Mouse (Mus musculus) heart, adult 18-20 months (tissue): ENCODE measurements around the gene Sox6. TPM values are rescaled to one million over a fixed set of nuclear protein-coding genes. Genes with fewer than 3 reads are reported as not detected.
A peak's percentile ranks its signal among the peaks of the same experiment; 100 is the strongest.

Source experiments
- DNase-seq, 2 experiments: peaks; one replicate each; pipeline ENCODE4 v3.0.0; 2021 to 2022; ENCODE audit warnings: mixed read lengths in 1 of 2
- total RNA-seq, 2 experiments: library from RNA; stranded (reverse); gene quantifications; 2 replicates each; pipeline ENCODE4 v1.2.3; 2021

Gene Sox6
- total RNA-seq, 2 experiments from 2014 or later, result 20.8 to 24.7 TPM

DNA sequence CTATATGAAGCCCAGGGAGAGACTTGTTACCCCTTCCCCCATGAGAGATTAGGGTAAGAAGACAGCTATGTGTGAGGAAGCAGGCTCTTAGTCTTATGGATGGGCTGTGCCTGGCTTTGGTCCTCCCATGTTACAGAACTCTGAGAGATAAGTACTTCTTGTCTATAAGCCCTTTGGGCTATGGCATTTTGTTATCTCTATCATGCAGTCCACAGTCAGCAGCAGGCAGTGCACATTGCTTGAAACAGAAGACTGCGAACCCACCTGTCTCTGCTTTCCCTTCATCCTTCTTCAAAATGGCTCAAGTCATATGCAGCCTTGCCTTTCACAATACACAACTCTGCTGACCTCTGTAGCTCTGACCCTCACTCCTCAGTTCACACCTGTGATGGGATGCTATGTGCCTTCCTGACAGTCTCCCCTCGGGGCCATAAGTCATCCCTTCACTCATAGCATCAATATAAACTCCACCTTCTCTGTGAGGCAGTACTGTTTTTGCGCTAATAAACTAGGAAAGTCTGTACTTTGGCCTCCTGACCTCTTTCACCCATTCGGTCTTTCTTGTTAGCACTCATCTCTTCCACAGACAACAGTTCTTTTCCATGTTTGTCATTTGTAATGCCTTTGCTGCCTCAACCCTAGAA is 143.4 kb downstream of the Sox6 start:
- DNase-seq, result no peak

DNA sequence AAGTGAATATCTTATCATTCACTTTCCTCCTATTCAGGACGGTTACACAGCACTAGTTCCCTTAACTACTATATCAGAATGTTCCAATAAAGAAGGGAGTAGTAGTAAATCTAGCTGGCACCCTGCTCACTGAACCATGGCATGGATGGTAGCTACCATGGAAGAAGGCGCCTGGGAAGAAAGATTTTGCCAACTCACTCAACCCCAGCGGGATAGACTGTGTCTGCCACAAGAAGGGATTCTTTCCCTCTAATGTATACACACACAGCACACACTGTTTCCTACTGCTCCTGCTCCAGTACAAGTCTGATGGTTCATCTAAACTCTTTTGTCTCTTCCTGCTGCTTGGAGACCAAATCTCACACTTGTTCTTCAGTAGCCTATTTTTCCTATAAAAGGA is 147.1 kb downstream of the Sox6 start:
- DNase-seq, result no peak

- DNase-seq, result peak; percentile 25 to 35
These were observed 148.7 kb downstream of the Sox6 start for GRCm38 (mm10) chr7:115889926-115890325.

GRCm38 (mm10) chr7:115888561-115888960 is 150.0 kb downstream of the Sox6 start:
- no peak for DNase-seq

DNA sequence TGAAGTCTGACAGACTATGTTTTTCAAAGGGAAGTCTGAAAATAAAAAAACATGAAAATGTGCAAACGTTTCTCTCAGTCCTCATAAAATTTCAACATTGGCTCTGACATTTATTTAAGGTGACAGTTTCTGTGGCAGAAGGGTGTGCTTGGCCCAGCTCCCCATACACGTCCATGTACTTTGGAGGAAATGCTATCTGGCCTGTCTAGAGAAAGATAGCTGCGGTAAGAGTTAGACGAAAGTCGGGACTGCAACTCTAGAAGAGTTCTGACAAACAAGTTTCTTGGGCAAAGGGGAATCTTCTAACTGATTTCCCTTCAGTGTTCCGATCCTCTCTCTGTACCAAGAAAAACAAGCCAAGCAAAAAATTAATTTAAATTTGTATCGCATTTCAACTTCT is 150.5 kb downstream of the Sox6 start:
- no peak for DNase-seq

DNA sequence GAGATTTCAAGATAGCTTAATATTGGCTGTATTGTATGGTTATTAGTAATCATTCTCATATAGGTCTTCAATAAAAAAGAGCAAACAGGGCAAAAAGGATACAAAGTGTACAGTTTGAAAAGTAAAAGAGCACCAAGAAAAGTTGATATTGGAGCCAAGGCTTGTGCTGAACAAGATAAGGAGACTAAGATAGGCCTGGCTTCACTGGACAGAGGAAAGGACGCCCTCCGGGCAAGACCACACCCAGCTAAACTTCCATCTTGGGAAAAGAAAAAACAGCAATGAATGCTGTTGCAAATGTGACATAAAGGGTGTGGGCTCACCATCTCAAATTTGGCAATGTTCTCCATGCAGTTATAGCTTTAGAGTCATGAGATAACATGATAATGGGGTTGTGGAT is 165.7 kb downstream of the Sox6 start:
- DNase-seq, result no peak

GRCm38 (mm10) chr7:115868504-115868903 is 170.1 kb downstream of the Sox6 start:
- no peak for DNase-seq

- no peak for DNase-seq
These were observed 170.9 kb downstream of the Sox6 start for GRCm38 (mm10) chr7:115867518-115868270.

DNA sequence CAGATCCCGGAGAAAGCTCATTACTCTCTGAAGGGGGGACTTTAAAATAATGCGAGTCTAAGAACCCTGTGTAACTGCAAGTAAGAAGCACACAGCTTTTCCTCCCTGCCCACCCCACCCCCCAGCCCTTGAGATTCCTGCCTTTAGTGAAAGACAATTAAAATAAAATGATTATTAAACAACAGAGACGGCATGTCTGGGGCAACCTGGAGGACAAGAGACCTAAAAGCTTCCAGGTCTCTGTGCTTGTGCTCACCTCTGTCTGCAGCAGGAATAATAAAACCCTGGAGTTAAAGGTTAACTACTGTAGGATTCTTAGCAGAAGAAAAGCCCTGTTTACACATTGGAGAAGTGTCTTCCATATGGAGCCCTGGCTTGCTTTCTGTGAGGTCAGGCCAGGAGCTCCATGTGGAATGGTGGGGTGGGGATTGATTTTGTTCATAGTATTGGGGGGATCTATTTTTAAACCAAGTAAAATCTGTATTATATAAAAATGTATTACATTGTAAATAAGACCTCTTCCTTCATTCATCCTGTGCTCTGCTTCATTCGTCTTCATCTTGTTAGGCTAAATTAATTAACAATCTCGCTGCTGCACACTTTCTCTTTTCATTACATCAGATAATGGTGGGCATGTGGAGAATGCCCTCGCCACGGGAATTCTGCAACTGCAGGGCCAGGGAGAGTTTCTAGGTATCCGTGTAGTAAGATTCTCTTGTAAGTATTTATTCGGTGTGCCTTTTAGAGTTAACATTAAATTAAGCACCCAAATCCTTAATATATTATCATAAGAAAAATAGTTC is 171.7 kb downstream of the Sox6 start:
- no peak for DNase-seq

- DNase-seq, result no peak
These were observed 172.5 kb downstream of the Sox6 start for GRCm38 (mm10) chr7:115865979-115866697.

DNA sequence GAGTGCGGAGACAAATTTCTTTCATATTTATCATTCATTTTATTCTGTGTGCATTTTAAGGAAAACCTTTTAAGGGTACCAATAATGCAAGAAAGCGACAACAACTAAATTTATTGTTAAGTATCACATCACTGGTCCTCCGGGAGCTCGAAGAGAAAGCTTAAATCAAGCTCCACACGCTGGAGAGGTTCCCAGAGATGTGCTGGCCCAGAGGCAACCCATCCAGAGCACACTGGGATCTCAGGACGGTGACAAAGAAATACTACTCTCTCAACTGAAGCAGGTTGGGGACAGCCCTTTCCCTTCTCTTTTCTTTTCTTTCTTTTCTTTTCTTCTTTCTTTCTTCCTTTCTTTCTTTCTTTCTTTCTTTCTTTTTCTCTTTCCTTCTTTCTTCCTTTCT is 173.4 kb downstream of the Sox6 start:
- DNase-seq, result peak; percentile 8 to 17

DNA sequence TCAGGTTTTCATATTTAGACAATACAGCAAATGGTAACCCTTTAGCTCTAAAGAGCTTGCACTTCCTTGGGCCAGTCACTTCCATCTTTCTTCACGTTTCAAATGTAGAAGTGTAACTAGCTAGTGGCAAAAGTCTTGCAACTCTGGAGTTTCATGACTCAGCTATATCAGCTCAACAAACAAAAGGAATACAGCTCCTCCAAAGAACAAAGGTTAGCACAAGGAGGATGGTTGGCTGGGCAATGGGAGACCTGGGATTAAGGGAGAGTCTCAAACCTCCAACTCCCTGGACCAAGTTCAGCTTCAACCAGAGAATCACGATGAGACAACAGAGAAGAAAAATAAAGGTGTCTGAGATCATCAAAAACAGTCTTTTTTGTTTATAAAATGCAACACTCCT is 174.2 kb downstream of the Sox6 start:
- no peak for DNase-seq

DNA sequence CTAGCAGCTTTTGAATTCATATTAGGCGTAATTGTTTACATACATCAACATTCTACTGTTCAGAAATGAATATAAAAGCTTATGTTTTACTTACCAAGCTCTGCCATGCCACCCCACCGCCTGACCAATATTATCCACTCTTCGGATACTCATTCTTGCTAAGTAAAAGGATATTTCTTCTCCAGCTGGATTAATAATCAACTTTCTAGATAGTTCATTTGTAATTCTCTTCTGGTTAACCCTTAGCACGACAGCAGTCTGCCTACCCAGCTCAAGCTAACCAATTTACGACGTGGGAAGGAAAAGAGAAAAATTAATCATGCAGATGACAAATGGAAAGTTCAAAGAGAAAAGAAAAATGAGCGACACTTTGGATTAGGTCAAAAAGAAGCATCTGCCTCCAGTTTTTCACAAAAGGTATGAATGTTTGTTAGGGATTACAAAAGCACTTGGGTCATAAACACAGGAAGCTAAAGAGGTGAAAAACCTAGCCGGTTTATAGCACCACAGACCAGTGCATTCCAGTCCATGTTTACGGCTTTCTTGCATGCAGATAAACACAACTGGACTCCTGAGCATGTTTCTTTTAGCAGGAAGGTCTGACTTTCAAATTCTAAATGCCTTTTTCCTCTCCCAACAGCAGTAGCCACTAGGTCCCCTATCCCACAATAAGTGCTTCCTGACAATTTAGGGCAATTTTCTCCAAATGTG is 178.8 kb downstream of the Sox6 start:
- no peak for DNase-seq

GRCm38 (mm10) chr7:115851131-115851530 is 187.5 kb downstream of the Sox6 start:
- DNase-seq, result no peak

- DNase-seq, result no peak
These were observed 192.7 kb downstream of the Sox6 start for GRCm38 (mm10) chr7:115845791-115846366.

DNA sequence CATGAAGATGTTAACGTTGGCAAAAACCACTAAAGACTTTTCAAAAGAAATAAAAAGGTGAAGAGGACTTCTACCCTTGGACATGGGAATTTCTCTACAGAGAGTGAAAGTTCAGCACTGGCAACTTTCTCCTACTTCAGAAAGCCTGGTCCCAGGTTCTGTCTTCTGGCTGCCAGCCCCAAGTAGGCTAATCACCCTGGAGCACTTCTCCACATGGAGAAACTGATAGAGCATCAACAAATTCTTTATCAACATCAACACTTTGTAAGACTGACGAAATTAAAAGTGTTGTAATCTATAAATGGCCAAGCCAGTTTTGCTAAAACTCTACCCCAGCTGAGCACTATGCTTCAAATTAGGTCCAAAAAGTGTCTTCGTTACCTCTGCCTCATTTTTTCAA is 193.7 kb downstream of the Sox6 start:
- no peak for DNase-seq

- peak; percentile 75 to 80 for DNase-seq
These were observed 194.2 kb downstream of the Sox6 start for GRCm38 (mm10) chr7:115844431-115844830.

- no peak for DNase-seq
These were observed 196.3 kb downstream of the Sox6 start for GRCm38 (mm10) chr7:115842251-115842650.

GRCm38 (mm10) chr7:115840613-115841012 is 198.0 kb downstream of the Sox6 start:
- DNase-seq, result no peak

- no peak for DNase-seq
These were observed 203.6 kb downstream of the Sox6 start for GRCm38 (mm10) chr7:115835005-115835404.

DNA sequence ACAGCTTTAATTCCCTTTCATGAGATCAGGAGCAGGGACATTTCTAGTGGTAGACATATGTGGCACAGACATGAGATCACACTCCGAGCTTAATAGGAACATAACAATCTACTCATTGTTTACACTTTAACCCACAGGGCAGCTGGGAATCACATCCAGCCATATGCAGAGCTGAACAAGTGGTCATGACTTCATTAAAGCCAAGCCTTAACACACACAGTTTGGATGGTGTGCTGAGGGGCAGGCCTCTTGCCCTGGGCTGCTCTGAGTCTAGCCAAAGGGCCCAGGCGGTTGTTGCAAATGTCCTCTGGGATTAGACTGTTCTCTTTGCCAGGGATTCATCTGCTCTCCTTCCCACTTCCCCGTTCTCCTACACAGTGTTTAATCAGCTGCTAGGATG is 204.9 kb downstream of the Sox6 start:
- DNase-seq, result no peak
